ENCODE assay signal across 10 mouse cellular contexts in the genomic region with DNA sequence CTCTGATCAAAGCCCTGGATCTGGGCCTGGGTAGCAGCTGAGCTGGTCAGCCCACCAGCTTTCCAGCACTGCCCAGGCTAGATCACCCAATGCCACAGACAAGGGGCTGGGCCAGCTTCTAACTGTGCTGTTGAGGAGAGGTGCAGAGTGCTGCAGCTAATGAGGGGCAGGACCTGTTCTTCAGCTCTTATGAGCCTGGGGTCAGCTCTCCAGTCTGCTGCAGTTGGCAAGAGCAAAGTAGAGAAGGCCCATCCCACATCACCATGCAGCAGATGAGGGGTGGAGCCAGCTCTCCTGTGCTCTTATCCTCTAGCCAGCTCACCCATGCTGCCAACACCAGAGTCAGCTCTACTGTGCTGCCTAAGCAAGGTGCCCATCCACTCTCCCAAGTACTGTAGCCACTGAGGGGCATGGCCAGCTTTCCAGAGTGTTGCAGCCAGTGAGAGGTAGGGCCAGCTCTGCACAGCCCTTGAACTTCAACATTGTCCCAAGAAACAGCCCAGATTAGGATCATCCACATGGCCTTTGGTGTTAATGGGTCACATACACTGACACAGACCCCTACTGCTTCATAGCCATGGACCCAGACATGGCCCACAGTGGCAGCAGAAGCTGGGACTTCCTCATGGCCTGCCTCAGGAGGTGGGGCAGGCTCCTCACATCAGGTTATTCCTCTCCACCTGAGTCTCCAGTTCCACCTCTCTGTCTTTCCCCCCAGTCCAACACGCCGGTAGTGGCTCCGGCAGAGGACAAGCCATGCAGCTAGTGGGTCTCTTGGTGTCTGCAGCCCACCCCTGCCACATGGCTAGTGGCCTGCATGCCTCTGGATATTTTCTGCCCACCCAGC. TPM values are rescaled to one million over a fixed set of nuclear protein-coding genes. Genes with fewer than 3 reads are reported as not detected.
DNase-seq lines count a peak whose midpoint lies in the region; ATAC-seq lines count a peak whose summit lies in the region.
"Had no signal": no experiment of that assay in that cellular context is flagged by ENCODE, and none has a peak within 500 bp of the region (broad histone marks: within the 10 kb centered on the region; RNA-seq: fewer than 3 reads in every experiment).

No protein-coding gene starts in this region.

- H3K9me3 ChIP-seq in hindbrain, embryonic 15.5 days: no peaks in the 10 kb centered on the region
- H3K9me3 ChIP-seq in hindbrain, embryonic 14.5 days (ENCODE audit: control insufficient read depth, low read length): no peaks in the 10 kb centered on the region
- H3K9me3 ChIP-seq in embryonic facial prominence, embryonic 13.5 days: no peaks in the 10 kb centered on the region
- no peaks in the 10 kb centered on the region for H3K9me3 ChIP-seq in forebrain, embryonic 16.5 days (ENCODE audit: control insufficient read depth, low read length)
- H3K9me3 ChIP-seq in megakaryocyte, embryonic 14.5 days: no peaks in the 10 kb centered on the region
- H3K9me3 ChIP-seq: midbrain, embryonic 12.5 days had no signal

- WGBS in hindbrain, embryonic 15.5 days: 98% methylated on average over 3 of the region's 3 CpGs
- 89% methylated on average over 3 of the region's 3 CpGs for WGBS in hindbrain, embryonic 14.5 days
- 97% methylated on average over 3 of the region's 3 CpGs for WGBS in embryonic facial prominence, embryonic 13.5 days
- 96% methylated on average over 3 of the region's 3 CpGs for WGBS in forebrain, embryonic 16.5 days

- H3K9ac ChIP-seq in hindbrain, embryonic 15.5 days: no peak overlapping the region
- H3K9ac ChIP-seq in hindbrain, embryonic 14.5 days: no peak overlapping the region
- no peak overlapping the region for H3K9ac ChIP-seq in embryonic facial prominence, embryonic 13.5 days
- no peak overlapping the region for H3K9ac ChIP-seq in forebrain, embryonic 16.5 days (replicated peaks; ENCODE audit: low read depth, low read length)
- H3K9ac ChIP-seq: midbrain, embryonic 12.5 days had no signal

- H3K4me2 ChIP-seq in hindbrain, embryonic 15.5 days: no peak overlapping the region
- H3K4me2 ChIP-seq in hindbrain, embryonic 14.5 days (replicated peaks): no peak overlapping the region
- H3K4me2 ChIP-seq in embryonic facial prominence, embryonic 13.5 days: no peak overlapping the region
- no peak overlapping the region for H3K4me2 ChIP-seq in forebrain, embryonic 16.5 days (ENCODE audit: low read length)
- H3K4me2 ChIP-seq: midbrain, embryonic 12.5 days had no signal

- no peaks in the 10 kb centered on the region for H3K27me3 ChIP-seq in hindbrain, embryonic 15.5 days
- no peaks in the 10 kb centered on the region for H3K27me3 ChIP-seq in hindbrain, embryonic 14.5 days (ENCODE audit: control insufficient read depth, insufficient read depth, low read length)
- no peaks in the 10 kb centered on the region for H3K27me3 ChIP-seq in embryonic facial prominence, embryonic 13.5 days
- no peaks in the 10 kb centered on the region for H3K27me3 ChIP-seq in forebrain, embryonic 16.5 days (replicated peaks; ENCODE audit: control insufficient read depth, insufficient read depth, low read length)
- H3K27me3 ChIP-seq in megakaryocyte, embryonic 14.5 days (replicated peaks): no peaks in the 10 kb centered on the region
- H3K27me3 ChIP-seq: midbrain, embryonic 12.5 days had no signal

- peak; percentile 67 for ATAC-seq in hindbrain, embryonic 15.5 days (ENCODE audit: low FRiP score, low read depth)
- no peak for ATAC-seq in hindbrain, embryonic 14.5 days (ENCODE audit: low FRiP score)
- ATAC-seq in embryonic facial prominence, embryonic 13.5 days (ENCODE audit: insufficient number of reproducible peaks, insufficient read depth, low FRiP score, low TSS enrichment, low read depth): peak; percentile 20; the same call in 1 of the 2 replicates
- ATAC-seq in forebrain, embryonic 16.5 days: 0 out of 2 replicates have a peak, but pooled peaks have one; percentile 28

- H3K4me3 ChIP-seq in hindbrain, embryonic 15.5 days: no peak overlapping the region
- H3K4me3 ChIP-seq in hindbrain, embryonic 14.5 days (replicated peaks; ENCODE audit: low read length): no peak overlapping the region
- H3K4me3 ChIP-seq in embryonic facial prominence, embryonic 13.5 days: no peak overlapping the region
- H3K4me3 ChIP-seq in forebrain, embryonic 16.5 days (replicated peaks; ENCODE audit: low read length): no peak overlapping the region
- peak overlapping the region; percentile 38 for H3K4me3 ChIP-seq in megakaryocyte, embryonic 14.5 days (replicated peaks)
- H3K4me3 ChIP-seq: midbrain, embryonic 12.5 days had no signal

- DNase-seq in hindbrain, embryonic 14.5 days (ENCODE audit: low spot score): no peak
- no peak for DNase-seq in left cerebral cortex, adult 8-10 months (ENCODE audit: low spot score in 2 of 2)
- no peak for DNase-seq in frontal cortex, postnatal 14 days (ENCODE audit: low spot score in 2 of 2)
- DNase-seq: adrenal gland, postnatal 36 days; heart, postnatal 10 days had no signal

- no peak overlapping the region for H3K27ac ChIP-seq in hindbrain, embryonic 15.5 days (replicated peaks)
- H3K27ac ChIP-seq in hindbrain, embryonic 14.5 days: no peak overlapping the region
- no peak overlapping the region for H3K27ac ChIP-seq in embryonic facial prominence, embryonic 13.5 days
- H3K27ac ChIP-seq in forebrain, embryonic 16.5 days (ENCODE audit: low read length): no peak overlapping the region
- H3K27ac ChIP-seq: midbrain, embryonic 12.5 days had no signal

- peaks cover 13% of the 10 kb centered on the region; the same call in 1 of the 2 replicates for H3K4me1 ChIP-seq in hindbrain, embryonic 15.5 days (replicated peaks)
- peaks cover 7% of the 10 kb centered on the region; the same call in 1 of the 2 replicates for H3K4me1 ChIP-seq in hindbrain, embryonic 14.5 days (replicated peaks; ENCODE audit: control insufficient read depth, insufficient read depth, low read length)
- H3K4me1 ChIP-seq in embryonic facial prominence, embryonic 13.5 days: peaks cover 16% of the 10 kb centered on the region; the same call in 1 of the 2 replicates
- peaks cover 8% of the 10 kb centered on the region; the same call in 1 of the 2 replicates for H3K4me1 ChIP-seq in forebrain, embryonic 16.5 days (replicated peaks; ENCODE audit: control insufficient read depth, insufficient read depth, low read length)
- peaks cover 44% of the 10 kb centered on the region for H3K4me1 ChIP-seq in megakaryocyte, embryonic 14.5 days

- 0 out of 2 replicates have a peak, but pooled peaks cover 4% of the 10 kb centered on the region for H3K36me3 ChIP-seq in hindbrain, embryonic 15.5 days
- peaks cover 9% of the 10 kb centered on the region; the same call in 1 of the 2 replicates for H3K36me3 ChIP-seq in hindbrain, embryonic 14.5 days (replicated peaks; ENCODE audit: control insufficient read depth, insufficient read depth)
- H3K36me3 ChIP-seq in embryonic facial prominence, embryonic 13.5 days: 0 out of 2 replicates have a peak, but pooled peaks cover 6% of the 10 kb centered on the region
- H3K36me3 ChIP-seq in forebrain, embryonic 16.5 days (ENCODE audit: control insufficient read depth, insufficient read depth): no peaks in the 10 kb centered on the region
- peaks cover 19% of the 10 kb centered on the region for H3K36me3 ChIP-seq in megakaryocyte, embryonic 14.5 days (replicated peaks; ENCODE audit: low read length)

RNA-seq across cellular contexts. Expression of a gene that starts 10.8 kb away (rescaled TPM):
- 33.2 and 36.8 TPM in 2 replicates for polyA plus RNA-seq in hindbrain, embryonic 15.5 days (2015; fragmentation: Nextera tagmentation; extraction: Ambion mirVana)
- polyA plus RNA-seq in hindbrain, embryonic 14.5 days (2014; fragmentation: Nextera tagmentation; extraction: Ambion mirVana): 34.5 and 36.7 TPM in 2 replicates
- 22.3 and 24.0 TPM in 2 replicates for polyA plus RNA-seq in embryonic facial prominence, embryonic 13.5 days (2015; fragmentation: Nextera tagmentation; extraction: Ambion mirVana)
- polyA plus RNA-seq in forebrain, embryonic 16.5 days (2015; fragmentation: Nextera tagmentation; extraction: Ambion mirVana): 44.0 and 46.3 TPM in 2 replicates
- polyA plus RNA-seq in megakaryocyte, embryonic 14.5 days (2012; ENCODE audit: insufficient read depth, low replicate concordance): 0.18 TPM in 1 of 2 replicates, not detected in the other
- 100 to 1,000 TPM; 167 to 206 (median 186) TPM for total RNA-seq in left cerebral cortex, adult 8-10 months (2022)

Comparison
In these comparisons a context has a peak if more than half of its experiments do, and no peak if none do; other contexts are left out.
1. RNA of a gene that starts 10.8 kb away (polyA plus RNA-seq): 44.0 to 46.3 TPM in forebrain, embryonic 16.5 days, 34.5 to 36.7 TPM in hindbrain, embryonic 14.5 days, 33.2 to 36.8 TPM in hindbrain, embryonic 15.5 days and 22.3 to 24.0 TPM in embryonic facial prominence, embryonic 13.5 days; 0.18 TPM in megakaryocyte, embryonic 14.5 days; every median in the first group is over 10 times any median in the second.